In genomic region chr1:96189776-96190175, GRCm38 (mm10) we compare ENCODE assay signal across 5 mouse cellular contexts.
DNase-seq lines count a peak whose midpoint lies in the region.
"Not testable (repeated sequence)": the region's sequence is repeated elsewhere in the genome, so short reads cannot be mapped to it uniquely, and the experiment has no call there.

No protein-coding gene starts in this region.

- intact Hi-C loops in heart, postnatal 10 days (cut with DNase I) = not testable (repeated sequence)

- DNase-seq in brain, adult 2 months (ENCODE audit: low read depth, low spot score) = peak; percentile 50
- DNase-seq in gastrocnemius, adult 18-20 months (ENCODE audit: low spot score) = peak; percentile 2
- peak; percentile 0 for DNase-seq in heart, adult 8-10 months (ENCODE audit: low spot score)
- peak; percentile 7 to 18 for DNase-seq in heart, postnatal 10 days
- peak; percentile 2 for DNase-seq in skeletal muscle tissue, adult 2 months (ENCODE audit: low read depth, low spot score)

Comparison
In these comparisons a context has a peak if more than half of its experiments do, and no peak if none do; other contexts are left out.
1. Peak in every context shown above with its lines: DNase-seq.
2. DNase-seq: peak in every context shown above with its lines; median percentile 50 in brain, adult 2 months; 12 in heart, postnatal 10 days; 2 in gastrocnemius, adult 18-20 months; 2 in skeletal muscle tissue, adult 2 months; 0 in heart, adult 8-10 months.